Mouse (Mus musculus) thymus, adult 2 months (tissue): ENCODE data around the gene Vsx2. TPM values are rescaled to one million over a fixed set of nuclear protein-coding genes. Genes with fewer than 3 reads are reported as not detected.

Source experiments
- DNase-seq: peaks from one replicate; pipeline ENCODE4 v3.0.0; 2021
- H3K27ac ChIP-seq: fragments of 200-500 bp; 2 replicates; pipeline ENCODE4 v1.5.1; 2012; ENCODE audit warnings: low read length, control low read depth; ENCODE audit not compliant: control insufficient read depth, insufficient read depth
- H3K27me3 ChIP-seq: fragments of 200-500 bp; 2 replicates; pipeline ENCODE4 v1.6.1; 2012; ENCODE audit warnings: mild to moderate bottlenecking, low read length, moderate library complexity, mixed read lengths; ENCODE audit not compliant: control insufficient read depth, insufficient read depth
- H3K36me3 ChIP-seq: fragments of 200-500 bp; 2 replicates; pipeline ENCODE4 v1.6.1; 2012; ENCODE audit warnings: mild to moderate bottlenecking, low read length, moderate library complexity; ENCODE audit not compliant: control insufficient read depth, insufficient read depth
- H3K4me1 ChIP-seq: fragments of 200-500 bp; replicated peaks from 2 replicates; pipeline ENCODE4 v1.6.1; 2012; ENCODE audit warnings: low read length; ENCODE audit not compliant: control insufficient read depth, insufficient read depth
- H3K4me3 ChIP-seq: fragments of 200-500 bp; 2 replicates; pipeline ENCODE4 v1.5.1; 2012; ENCODE audit warnings: mild to moderate bottlenecking, low read length, control low read depth, moderate library complexity; ENCODE audit not compliant: control insufficient read depth, insufficient read depth
- CTCF ChIP-seq: fragments of 200-500 bp; IDR thresholded peaks from 2 replicates; pipeline ENCODE4 v1.5.1; 2012; ENCODE audit warnings: mild to moderate bottlenecking, control low read depth, low read length, moderate library complexity, borderline replicate concordance; ENCODE audit not compliant: control insufficient read depth, poor library complexity, insufficient read depth; ENCODE audit errors: extremely low read depth
- POLR2A ChIP-seq: fragments of 200-500 bp; IDR thresholded peaks from 2 replicates; pipeline ENCODE4 v1.6.1; 2012; ENCODE audit warnings: mild to moderate bottlenecking, low read length, control low read depth, moderate library complexity; ENCODE audit not compliant: control insufficient read depth, poor library complexity, insufficient read depth; ENCODE audit errors: extremely low read depth
- WGBS: fragments of 180-500 bp; shearing (Covaris S2); methylation state at CpG from one replicate; pipeline ENCODE4 v1.1.7; 2018; 5-methylcytosine and 5-hydroxymethylcytosine counted together
- polyA plus RNA-seq: library from polyadenylated mRNA; depleted of rRNA; stranded (reverse); fragments of >200 nt; gene quantifications from 2 replicates; pipeline ENCODE4 v1.2.3, GENCODE M21; 2012

Vsx2 gene
- polyA plus RNA-seq, 1 experiment, result 0.70 TPM

GRCm38 (mm10) chr12:84555218-84555617, 14.3 kb upstream of the Vsx2 start:
- no peaks in the 10 kb centered on the region for H3K4me1 ChIP-seq
- no peak overlapping the region for H3K27ac ChIP-seq
- 73% methylated on average over 8 of the region's 8 CpGs for WGBS

GRCm38 (mm10) chr12:84562558-84562957, 7.0 kb upstream of the Vsx2 start:
- Histone ChIP-seq H3K4me3 (no peak overlapping the region), H3K36me3 (no peaks in the 10 kb centered on the region), H3K4me1 (no peaks in the 10 kb centered on the region), H3K27me3 (no peaks in the 10 kb centered on the region; the same call in 1 of the 2 replicates), H3K27ac (no peak overlapping the region)
- 61% methylated on average over 4 of the region's 4 CpGs for WGBS
- no peak for DNase-seq
- TF ChIP-seq CTCF (no peak), POLR2A (no peak)

More at GRCm38 (mm10) chr12:84555218-84555617, 14.3 kb upstream of the Vsx2 start:
- no peak overlapping the region for H3K4me3 ChIP-seq
- no peaks in the 10 kb centered on the region for H3K36me3 ChIP-seq
- no peak for TF ChIP-seq CTCF
- TF ChIP-seq POLR2A, result no peak
- DNase-seq, result no peak
- no peaks in the 10 kb centered on the region for H3K27me3 ChIP-seq

- 77% methylated on average over 6 of the region's 6 CpGs for WGBS
- Histone ChIP-seq H3K4me1 (peaks cover 20% of the 10 kb centered on the region), H3K27me3 (peaks cover 22% of the 10 kb centered on the region), H3K4me3 (no peak overlapping the region), H3K27ac (no peak overlapping the region), H3K36me3 (no peaks in the 10 kb centered on the region)
- TF ChIP-seq POLR2A (no peak), CTCF (no peak)
- DNase-seq, result no peak
These were observed 2.0 kb upstream of the Vsx2 start for GRCm38 (mm10) chr12:84567576-84567975.

- no peak overlapping the region for H3K27ac ChIP-seq
- no peak overlapping the region for H3K4me3 ChIP-seq
- WGBS, result 10% methylated on average over 40 of the region's 40 CpGs
- DNase-seq, result no peak
- peaks cover 30% of the 10 kb centered on the region for H3K4me1 ChIP-seq
- no peaks in the 10 kb centered on the region for H3K36me3 ChIP-seq
- H3K27me3 ChIP-seq, result peaks cover 23% of the 10 kb centered on the region
- no peak for TF ChIP-seq POLR2A
- TF ChIP-seq CTCF, result no peak
These were observed 573 bp downstream of the Vsx2 start for GRCm38 (mm10) chr12:84569976-84570693.

- Histone ChIP-seq H3K4me3 (no peak overlapping the region), H3K27me3 (peaks cover 23% of the 10 kb centered on the region), H3K4me1 (peaks cover 30% of the 10 kb centered on the region), H3K36me3 (no peaks in the 10 kb centered on the region), H3K27ac (no peak overlapping the region)
- no peak for DNase-seq
- TF ChIP-seq POLR2A (no peak), CTCF (no peak)
- 9% methylated on average over 34 of the region's 34 CpGs for WGBS
These were observed 1.3 kb downstream of the Vsx2 start for GRCm38 (mm10) chr12:84570694-84571415.

- Histone ChIP-seq H3K4me1 (peaks cover 30% of the 10 kb centered on the region), H3K4me3 (peak overlapping the region; percentile 16; the same call in 1 of the 2 replicates), H3K27ac (no peak overlapping the region), H3K27me3 (peaks cover 23% of the 10 kb centered on the region), H3K36me3 (no peaks in the 10 kb centered on the region)
- no peak for TF ChIP-seq POLR2A
- no peak for TF ChIP-seq CTCF
- 7% methylated on average over 43 of the region's 43 CpGs for WGBS
- DNase-seq, result peak; percentile 43
These were observed 2.1 kb downstream of the Vsx2 start for GRCm38 (mm10) chr12:84571466-84572340.
